Mouse (Mus musculus) cortical plate, adult 2 months (tissue): ENCODE measurements at regions not wholly inside any gene's neighbourhood (a gene's known extent, or its start where the extent isn't known, plus 50 kb on each side); places are given as distances from the start of the nearest gene placed in this dataset.

Experiments
- CTCF ChIP-seq: fragments of 200-500 bp; IDR thresholded peaks from 2 replicates; pipeline ENCODE4 v1.5.1; 2011; ENCODE audit warnings: mild to moderate bottlenecking, control low read depth, low read length; ENCODE audit not compliant: insufficient read depth; ENCODE audit errors: extremely low read depth
- POLR2A ChIP-seq: fragments of 200-500 bp; IDR thresholded peaks from 2 replicates; pipeline ENCODE4 v1.6.1; 2011; ENCODE audit warnings: mild to moderate bottlenecking, low read length, control low read depth; ENCODE audit not compliant: insufficient read depth; ENCODE audit errors: extremely low read depth

DNA sequence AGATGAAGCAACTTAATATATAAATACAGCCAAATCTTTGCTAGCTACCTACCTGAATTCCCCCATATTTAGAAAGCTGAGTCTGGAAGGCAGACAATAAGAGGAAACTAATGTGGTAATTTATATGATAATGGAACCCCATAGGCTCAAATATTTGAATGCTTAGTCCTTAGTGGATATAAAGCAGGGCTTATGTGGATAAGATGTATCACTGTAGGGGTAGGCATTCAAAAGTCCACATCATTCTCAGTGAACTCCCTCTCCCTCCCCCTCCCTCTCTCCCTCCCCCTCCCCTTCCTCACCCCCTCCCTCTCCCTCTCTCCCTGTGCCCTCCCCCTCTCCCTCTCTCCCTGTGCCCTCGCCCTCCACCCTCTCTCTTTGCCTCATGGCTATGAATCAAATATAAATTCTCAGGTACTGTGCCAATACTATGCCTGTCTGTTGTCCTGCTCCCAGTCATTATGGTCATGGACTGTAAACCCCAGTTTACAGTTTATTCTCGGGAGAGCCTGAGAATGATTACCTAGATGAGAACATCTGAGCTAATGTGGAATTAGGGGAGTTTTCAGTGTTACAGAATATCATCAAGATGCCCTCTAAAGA, 171.8 kb upstream of the Kcnj3 start:
- TF ChIP-seq POLR2A = no peak
- TF ChIP-seq CTCF = no peak
